Mouse (Mus musculus): ENCODE measurements at regions not wholly inside any gene's neighbourhood (a gene's known extent, or its start where the extent isn't known, plus 50 kb on each side); places are given as distances from the start of the nearest gene placed in this dataset.

DNA sequence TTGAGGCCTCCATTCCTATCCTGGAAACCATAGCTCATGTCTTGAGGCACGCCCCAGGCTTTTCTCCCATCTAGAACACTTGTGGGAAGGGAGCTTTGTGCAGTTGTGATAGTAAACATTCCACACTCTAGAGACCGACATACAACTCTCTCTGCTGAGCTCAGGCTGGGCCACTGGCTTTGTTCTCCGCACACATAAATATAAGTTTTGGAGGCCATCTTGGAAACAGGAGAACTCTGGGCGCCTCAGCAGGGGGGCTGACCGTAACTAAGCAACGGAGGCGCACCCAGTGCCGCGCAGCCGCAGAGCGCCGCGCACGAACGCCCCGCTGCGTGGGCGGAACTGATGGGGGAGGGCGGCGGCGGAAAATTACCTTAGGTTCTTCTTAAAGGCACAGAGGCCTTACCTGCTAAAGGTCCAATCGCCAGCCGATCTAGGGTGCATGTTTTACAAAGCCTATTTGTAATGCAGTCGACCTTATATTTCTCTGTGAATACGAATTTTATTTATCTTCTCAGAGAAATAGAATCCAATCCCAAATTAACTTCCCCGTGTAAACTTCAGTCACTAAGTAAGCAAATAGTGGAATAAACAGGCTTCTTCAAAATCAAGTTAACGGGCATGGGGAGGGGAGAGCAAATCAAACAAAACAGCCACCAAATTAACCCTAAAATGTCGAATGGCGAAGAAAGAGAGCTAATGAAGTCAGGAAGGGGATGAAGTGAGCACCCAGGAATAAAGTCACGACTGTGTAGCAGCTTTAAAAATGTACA lies 65.2 kb upstream of the Chd2 start:
- peak overlapping the region; percentile 81 for H3K27ac ChIP-seq (ENCODE audit: insufficient read depth, low read depth, low read length, poor library complexity, severe bottlenecking)
- no peaks in the 10 kb centered on the region for H3K9me3 ChIP-seq (ENCODE audit: control insufficient read depth, insufficient read depth, low read depth, low read length)
- H3K4me3 ChIP-seq (ENCODE audit: insufficient read depth in 1 of 2, low read depth in 1 of 2, low read length in 2 of 2, poor library complexity in 1 of 2, severe bottlenecking in 1 of 2), result peak overlapping the region; percentile 11 to 61; a peak in 3 of 4 replicates
- H3K4me1 ChIP-seq (ENCODE audit: control insufficient read depth in 2 of 2, insufficient read depth in 2 of 2, low read length in 2 of 2, poor library complexity in 1 of 2), result peaks cover 12 to 22% of the 10 kb centered on the region in 2 experiments
- peak; percentile 92 for DNase-seq (ENCODE audit: low read depth, low spot score)
- in situ Hi-C loops (cut with MboI; ENCODE audit: low sequenced_read_pairs in 2 of 2, unreplicated experiment in 2 of 2), result no loop called here
- TF ChIP-seq CHD2 (IDR thresholded peaks at IDR 0.05; ENCODE audit: low read depth, low read length) (no peak), HCFC1 (IDR thresholded peaks at IDR 0.05; ENCODE audit: borderline replicate concordance, insufficient read depth, low read length) (no peak), ZNF384 (IDR thresholded peaks at IDR 0.05; ENCODE audit: low read depth, low read length) (no peak), MAFK (IDR thresholded peaks at IDR 0.05; ENCODE audit: insufficient read depth, low read depth, low read length) (no peak), ZC3H11A (IDR thresholded peaks at IDR 0.05; ENCODE audit: borderline replicate concordance, low read depth, low read length) (no peak)
- 0 out of 2 replicates have a peak overlapping the region, but pooled peaks have one; percentile 30 for H3K9ac ChIP-seq (ENCODE audit: insufficient read depth, low read depth, low read length, poor library complexity, severe bottlenecking)
- no peaks in the 10 kb centered on the region for H3K36me3 ChIP-seq (ENCODE audit: control insufficient read depth, insufficient read depth, low read length, poor library complexity, severe bottlenecking)

GRCm38 (mm10) chr7:73604597-73604996 lies 63.0 kb upstream of the Chd2 start:
- Histone ChIP-seq H3K9ac (ENCODE audit: insufficient read depth, low read depth, low read length, poor library complexity, severe bottlenecking) (no peak overlapping the region), H3K4me3 (ENCODE audit: insufficient read depth in 1 of 2, low read depth in 1 of 2, low read length in 2 of 2, poor library complexity in 1 of 2, severe bottlenecking in 1 of 2) (no peak overlapping the region), H3K27ac (ENCODE audit: insufficient read depth, low read depth, low read length, poor library complexity, severe bottlenecking) (no peak overlapping the region), H3K9me3 (ENCODE audit: control insufficient read depth, insufficient read depth, low read depth, low read length) (no peaks in the 10 kb centered on the region), H3K4me1 (ENCODE audit: control insufficient read depth in 2 of 2, insufficient read depth in 2 of 2, low read length in 2 of 2, poor library complexity in 1 of 2) (peaks cover 12 to 25% of the 10 kb centered on the region in 2 experiments), H3K36me3 (ENCODE audit: control insufficient read depth, insufficient read depth, low read length, poor library complexity, severe bottlenecking) (no peaks in the 10 kb centered on the region)
- TF ChIP-seq MAFK (IDR thresholded peaks at IDR 0.05; ENCODE audit: insufficient read depth, low read depth, low read length), result no peak
- no peak for TF ChIP-seq CHD2 (IDR thresholded peaks at IDR 0.05; ENCODE audit: low read depth, low read length)
- no peak for TF ChIP-seq ZC3H11A (IDR thresholded peaks at IDR 0.05; ENCODE audit: borderline replicate concordance, low read depth, low read length)
- no peak for TF ChIP-seq HCFC1 (IDR thresholded peaks at IDR 0.05; ENCODE audit: borderline replicate concordance, insufficient read depth, low read length)
- no peak for TF ChIP-seq ZNF384 (IDR thresholded peaks at IDR 0.05; ENCODE audit: low read depth, low read length)
- in situ Hi-C loops (cut with MboI; ENCODE audit: low sequenced_read_pairs in 2 of 2, unreplicated experiment in 2 of 2), result no loop called here
- no peak for DNase-seq (ENCODE audit: low read depth, low spot score)

DNA sequence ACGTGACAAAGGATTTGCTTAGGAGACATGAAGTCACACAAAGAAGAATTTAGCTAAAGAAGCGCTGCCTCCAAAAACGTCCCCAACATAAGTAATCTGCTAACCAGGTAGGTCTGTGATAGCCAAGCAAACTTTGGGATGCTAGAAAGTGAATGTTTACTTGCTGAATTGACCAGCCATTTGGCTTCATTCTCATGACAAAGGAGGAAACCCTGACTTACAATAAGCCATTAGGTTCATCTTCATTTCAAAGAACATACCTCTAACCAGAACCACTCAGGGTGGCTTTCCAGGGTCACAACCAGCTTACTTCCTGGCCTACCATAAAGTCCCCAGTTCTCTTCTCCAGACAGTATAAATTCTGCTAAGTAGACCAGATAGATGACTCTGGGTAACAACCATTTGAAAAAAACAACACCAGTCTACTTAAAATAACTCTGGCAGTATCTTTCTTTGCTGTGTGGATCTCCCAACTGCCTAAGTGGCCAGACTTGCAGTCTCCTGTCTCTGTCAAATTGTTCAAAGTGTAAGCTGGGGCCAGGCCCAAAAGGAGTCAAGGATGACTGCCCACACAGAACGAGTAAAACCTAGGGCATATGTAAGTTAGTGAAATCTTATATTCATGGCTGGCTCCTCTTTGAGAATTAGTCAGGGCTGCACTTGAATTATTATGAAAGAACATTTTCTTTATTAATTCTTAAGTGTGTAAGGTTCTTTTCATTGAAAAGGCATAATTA lies 61.4 kb upstream of the Chd2 start:
- no peak overlapping the region for H3K9ac ChIP-seq (ENCODE audit: insufficient read depth, low read depth, low read length, poor library complexity, severe bottlenecking)
- in situ Hi-C loops (cut with MboI; ENCODE audit: low sequenced_read_pairs in 2 of 2, unreplicated experiment in 2 of 2), result no loop called here
- TF ChIP-seq ZNF384 (IDR thresholded peaks at IDR 0.05; ENCODE audit: low read depth, low read length) (no peak), ZC3H11A (IDR thresholded peaks at IDR 0.05; ENCODE audit: borderline replicate concordance, low read depth, low read length) (no peak), CHD2 (IDR thresholded peaks at IDR 0.05; ENCODE audit: low read depth, low read length) (0 out of 2 replicates have a peak, but pooled peaks have one; percentile 42), HCFC1 (IDR thresholded peaks at IDR 0.05; ENCODE audit: borderline replicate concordance, insufficient read depth, low read length) (no peak)
- no peaks in the 10 kb centered on the region for H3K9me3 ChIP-seq (ENCODE audit: control insufficient read depth, insufficient read depth, low read depth, low read length)
- H3K4me3 ChIP-seq (ENCODE audit: insufficient read depth in 1 of 2, low read depth in 1 of 2, low read length in 2 of 2, poor library complexity in 1 of 2, severe bottlenecking in 1 of 2), result no peak overlapping the region
- peak; percentile 83 for DNase-seq (ENCODE audit: low read depth, low spot score)
- no peak overlapping the region; the same call in 1 of the 2 replicates for H3K27ac ChIP-seq (ENCODE audit: insufficient read depth, low read depth, low read length, poor library complexity, severe bottlenecking)
- H3K36me3 ChIP-seq (ENCODE audit: control insufficient read depth, insufficient read depth, low read length, poor library complexity, severe bottlenecking), result no peaks in the 10 kb centered on the region
- peaks cover 12 to 25% of the 10 kb centered on the region in 2 experiments for H3K4me1 ChIP-seq (ENCODE audit: control insufficient read depth in 2 of 2, insufficient read depth in 2 of 2, low read length in 2 of 2, poor library complexity in 1 of 2)

DNA sequence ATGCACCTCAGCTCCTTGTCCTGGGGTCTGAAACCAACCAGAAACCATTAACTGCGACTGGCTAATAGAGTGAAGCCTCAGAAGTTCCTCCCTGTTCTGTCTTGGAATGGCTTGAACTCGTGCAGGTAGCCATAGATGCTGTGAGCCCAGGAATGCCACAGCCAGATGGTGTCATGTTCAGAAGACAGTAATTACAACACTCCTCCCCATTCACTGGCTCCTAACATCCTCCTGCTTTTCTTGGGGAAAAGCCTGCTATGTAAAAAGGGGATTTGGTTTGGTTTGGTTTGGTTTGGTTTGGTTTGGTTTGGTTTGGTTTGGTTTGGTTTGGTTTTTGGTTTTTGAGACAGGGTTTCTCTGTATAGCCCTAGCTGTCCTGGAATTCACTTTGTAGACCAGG lies 59.7 kb upstream of the Chd2 start:
- no peak overlapping the region for H3K9ac ChIP-seq (ENCODE audit: insufficient read depth, low read depth, low read length, poor library complexity, severe bottlenecking)
- H3K4me3 ChIP-seq (ENCODE audit: insufficient read depth in 1 of 2, low read depth in 1 of 2, low read length in 2 of 2, poor library complexity in 1 of 2, severe bottlenecking in 1 of 2), result no peak overlapping the region
- no peaks in the 10 kb centered on the region for H3K36me3 ChIP-seq (ENCODE audit: control insufficient read depth, insufficient read depth, low read length, poor library complexity, severe bottlenecking)
- no peak overlapping the region for H3K27ac ChIP-seq (ENCODE audit: insufficient read depth, low read depth, low read length, poor library complexity, severe bottlenecking)
- in situ Hi-C loops (cut with MboI; ENCODE audit: low sequenced_read_pairs in 2 of 2, unreplicated experiment in 2 of 2), result no loop called here
- TF ChIP-seq MAFK (IDR thresholded peaks at IDR 0.05; ENCODE audit: insufficient read depth, low read depth, low read length), result no peak
- no peak for TF ChIP-seq CHD2 (IDR thresholded peaks at IDR 0.05; ENCODE audit: low read depth, low read length)
- no peak for TF ChIP-seq ZNF384 (IDR thresholded peaks at IDR 0.05; ENCODE audit: low read depth, low read length)
- TF ChIP-seq ZC3H11A (IDR thresholded peaks at IDR 0.05; ENCODE audit: borderline replicate concordance, low read depth, low read length), result no peak
- no peak for TF ChIP-seq HCFC1 (IDR thresholded peaks at IDR 0.05; ENCODE audit: borderline replicate concordance, insufficient read depth, low read length)
- no peak for DNase-seq (ENCODE audit: low read depth, low spot score)
- no peaks in the 10 kb centered on the region for H3K9me3 ChIP-seq (ENCODE audit: control insufficient read depth, insufficient read depth, low read depth, low read length)
- H3K4me1 ChIP-seq (ENCODE audit: control insufficient read depth in 2 of 2, insufficient read depth in 2 of 2, low read length in 2 of 2, poor library complexity in 1 of 2), result peaks cover 6 to 25% of the 10 kb centered on the region in 2 experiments
